13 mouse cellular contexts compared by ENCODE assay signal in genomic region chr15:59950617-59951216, GRCm38 (mm10).
A peak's percentile ranks its signal among the peaks of the same experiment; 100 is the strongest.
DNase-seq lines count a peak whose midpoint lies in the region; ATAC-seq and TF ChIP-seq lines count a peak whose summit lies in the region.
"Had no signal": no experiment of that assay in that cellular context is flagged by ENCODE, and none has a peak within 500 bp of the region (broad histone marks: within the 10 kb centered on the region; RNA-seq: fewer than 3 reads in every experiment).

No protein-coding gene starts in this region.

- no peaks in the 10 kb centered on the region for H3K36me3 ChIP-seq in spleen, adult 2 months (ENCODE audit: control insufficient read depth, insufficient read depth, low read length)
- H3K36me3 ChIP-seq in heart, embryonic 14.5 days (ENCODE audit: control insufficient read depth, insufficient read depth, low read length), result no peaks in the 10 kb centered on the region
- H3K36me3 ChIP-seq in thymus, adult 2 months (ENCODE audit: control insufficient read depth, insufficient read depth, low read length), result no peaks in the 10 kb centered on the region
- no peaks in the 10 kb centered on the region for H3K36me3 ChIP-seq in hindbrain, embryonic 12.5 days
- H3K36me3 ChIP-seq: kidney, embryonic 15.5 days had no signal

- H3K27me3 ChIP-seq in spleen, adult 2 months (ENCODE audit: control insufficient read depth, insufficient read depth, low read length), result no peaks in the 10 kb centered on the region
- H3K27me3 ChIP-seq in heart, embryonic 14.5 days (ENCODE audit: control insufficient read depth, insufficient read depth, low read length), result no peaks in the 10 kb centered on the region
- H3K27me3 ChIP-seq in thymus, adult 2 months (ENCODE audit: control insufficient read depth, insufficient read depth, low read length), result no peaks in the 10 kb centered on the region
- H3K27me3 ChIP-seq in hindbrain, embryonic 12.5 days, result no peaks in the 10 kb centered on the region
- H3K27me3 ChIP-seq: kidney, embryonic 15.5 days had no signal

- H3K27ac ChIP-seq in spleen, adult 2 months (ENCODE audit: insufficient read depth, low read length), result peak overlapping the region; percentile 48; the same call in 1 of the 2 replicates
- no peak overlapping the region for H3K27ac ChIP-seq in heart, embryonic 14.5 days (replicated peaks in 1 of 2; ENCODE audit: control insufficient read depth in 1 of 2, insufficient read depth in 1 of 2, low read depth in 2 of 2, low read length in 2 of 2)
- peak overlapping the region; percentile 11 for H3K27ac ChIP-seq in thymus, adult 2 months (ENCODE audit: control insufficient read depth, insufficient read depth, low read length)
- no peak overlapping the region for H3K27ac ChIP-seq in hindbrain, embryonic 12.5 days
- H3K27ac ChIP-seq: kidney, embryonic 15.5 days had no signal

- ATAC-seq in heart, embryonic 14.5 days (ENCODE audit: insufficient number of reproducible peaks, insufficient read depth, low FRiP score, low read depth), result no peak
- no peak for ATAC-seq in hindbrain, embryonic 12.5 days (ENCODE audit: low FRiP score)
- ATAC-seq: lung, postnatal 0 days had no signal

- no peak for TF ChIP-seq CTCF in spleen, adult 2 months (IDR thresholded peaks at IDR 0.05; ENCODE audit: extremely low read depth, insufficient read depth, insufficient read length, insufficient replicate concordance)
- TF ChIP-seq CTCF in thymus, adult 2 months (IDR thresholded peaks at IDR 0.05; ENCODE audit: borderline replicate concordance, control insufficient read depth, extremely low read depth, insufficient read depth, low read length, poor library complexity), result no peak

- no peak for TF ChIP-seq POLR2A in spleen, adult 2 months (IDR thresholded peaks at IDR 0.05; ENCODE audit: low read depth, low read length)
- no peak for TF ChIP-seq POLR2A in thymus, adult 2 months (IDR thresholded peaks at IDR 0.05; ENCODE audit: control insufficient read depth, extremely low read depth, insufficient read depth, low read length, poor library complexity)

- H3K4me3 ChIP-seq in spleen, adult 2 months (ENCODE audit: extremely low read depth, insufficient read depth, insufficient read length), result peak overlapping the region; percentile 43
- H3K4me3 ChIP-seq in heart, embryonic 14.5 days (ENCODE audit: control insufficient read depth in 1 of 2, insufficient read depth in 1 of 2, low read depth in 1 of 2, low read length in 2 of 2), result no peak overlapping the region
- peak overlapping the region; percentile 27 for H3K4me3 ChIP-seq in thymus, adult 2 months (ENCODE audit: control insufficient read depth, insufficient read depth, low read length)
- H3K4me3 ChIP-seq in hindbrain, embryonic 12.5 days, result no peak overlapping the region
- H3K4me3 ChIP-seq: kidney, embryonic 15.5 days had no signal

- peak overlapping the region; percentile 4; the same call in 1 of the 2 replicates for H3K4me2 ChIP-seq in heart, embryonic 14.5 days (ENCODE audit: low read length)
- H3K4me2 ChIP-seq in hindbrain, embryonic 12.5 days (replicated peaks), result no peak overlapping the region
- H3K4me2 ChIP-seq: kidney, embryonic 15.5 days had no signal

- 52% methylated on average over 3 of the region's 3 CpGs for WGBS in spleen, adult 2 months
- WGBS in heart, embryonic 14.5 days, result 72% methylated on average over 3 of the region's 3 CpGs
- 31% methylated on average over 3 of the region's 3 CpGs for WGBS in thymus, adult 2 months
- 93% methylated on average over 3 of the region's 3 CpGs for WGBS in hindbrain, embryonic 12.5 days

- DNase-seq in spleen, adult 2 months (ENCODE audit: low read depth in 1 of 2, low spot score in 2 of 2), result peak in 1 of 2 experiments; percentile 22
- DNase-seq in spleen, adult 12 weeks (ENCODE audit: low spot score), result no peak
- peak; percentile 39 for DNase-seq in MEL-GATA-1-ER (ENCODE audit: extremely low read depth, low read depth)
- peak; percentile 24 for DNase-seq in thymus, adult 2 months
- DNase-seq in gastrocnemius, postnatal 36 days, result no peak
- no peak for DNase-seq in left cerebral cortex, postnatal 4 days
- DNase-seq: cerebellum, postnatal 10 days; gastrocnemius, postnatal 14 days; right cerebral cortex, postnatal 25 days had no signal

- H3K9ac ChIP-seq in heart, embryonic 14.5 days (ENCODE audit: low read length), result no peak overlapping the region
- H3K9ac ChIP-seq in hindbrain, embryonic 12.5 days, result no peak overlapping the region
- H3K9ac ChIP-seq: kidney, embryonic 15.5 days had no signal

- peaks cover 3% of the 10 kb centered on the region; the same call in 1 of the 2 replicates for H3K4me1 ChIP-seq in spleen, adult 2 months (ENCODE audit: control insufficient read depth, insufficient read depth, insufficient read length)
- H3K4me1 ChIP-seq in heart, embryonic 14.5 days (ENCODE audit: control insufficient read depth in 2 of 2, insufficient read depth in 2 of 2, low read length in 2 of 2), result peaks cover 0 to 7% of the 10 kb centered on the region in 2 experiments; a peak in 1 of 4 replicates
- H3K4me1 ChIP-seq in thymus, adult 2 months (replicated peaks; ENCODE audit: control insufficient read depth, insufficient read depth, low read length), result no peaks in the 10 kb centered on the region
- H3K4me1 ChIP-seq in hindbrain, embryonic 12.5 days, result no peaks in the 10 kb centered on the region
- H3K4me1 ChIP-seq: kidney, embryonic 15.5 days had no signal

- no peaks in the 10 kb centered on the region for H3K9me3 ChIP-seq in heart, embryonic 14.5 days (ENCODE audit: control insufficient read depth, low read length)
- no peaks in the 10 kb centered on the region for H3K9me3 ChIP-seq in hindbrain, embryonic 12.5 days (replicated peaks)
- H3K9me3 ChIP-seq: kidney, embryonic 15.5 days had no signal

- intact Hi-C loops in gastrocnemius, postnatal 36 days (cut with DNase I), result no loop called here
- intact Hi-C loops in left cerebral cortex, postnatal 4 days (cut with DNase I), result no loop called here

Comparison
In these comparisons a context has a peak if more than half of its experiments do, and no peak if none do; other contexts are left out.
1. DNase-seq: peak in MEL-GATA-1-ER (single experiment) and thymus, adult 2 months (single experiment); none in spleen, adult 12 weeks (single experiment), gastrocnemius, postnatal 36 days (0 of 2) and left cerebral cortex, postnatal 4 days (single experiment).
2. H3K27ac ChIP-seq: peak in spleen, adult 2 months (single experiment) and thymus, adult 2 months (single experiment); none in heart, embryonic 14.5 days (0 of 2) and hindbrain, embryonic 12.5 days (single experiment).
3. H3K4me3 ChIP-seq: peak in spleen, adult 2 months (single experiment) and thymus, adult 2 months (single experiment); none in heart, embryonic 14.5 days (0 of 2) and hindbrain, embryonic 12.5 days (single experiment).